Mouse (Mus musculus): ENCODE data around the gene Nfx1.
A peak's percentile ranks its signal among the peaks of the same experiment; 100 is the strongest.
"Not testable (repeated sequence)": the region's sequence is repeated elsewhere in the genome, so short reads cannot be mapped to it uniquely, and the experiment has no call there.

The Nfx1 gene

GRCm38 (mm10) chr4:40970842-40971701, at the start of gene Nfx1:
Gene Nfx1 (plus strand): TSS chr4:40970906.
- peak; percentile 89 for DNase-seq (ENCODE audit: low spot score)

- no peak for DNase-seq (ENCODE audit: low spot score)
Observed at GRCm38 (mm10) chr4:40921288-40921687, 49.4 kb upstream of the Nfx1 start.

- no peak for DNase-seq (ENCODE audit: low spot score)
Observed at GRCm38 (mm10) chr4:40923087-40923651, 47.5 kb upstream of the Nfx1 start.

GRCm38 (mm10) chr4:40925568-40925967, 45.1 kb upstream of the Nfx1 start:
- DNase-seq (ENCODE audit: low spot score) = no peak

GRCm38 (mm10) chr4:40929046-40929445, 41.7 kb upstream of the Nfx1 start:
- DNase-seq (ENCODE audit: low spot score) = no peak

- no peak for DNase-seq (ENCODE audit: low spot score)
Observed at GRCm38 (mm10) chr4:40933694-40934093, 37.0 kb upstream of the Nfx1 start.

- not testable (repeated sequence) for DNase-seq (ENCODE audit: low spot score)
Observed at GRCm38 (mm10) chr4:40934369-40934768, 36.3 kb upstream of the Nfx1 start.

- peak; percentile 21 for DNase-seq (ENCODE audit: low spot score)
Observed at GRCm38 (mm10) chr4:40936175-40936839, 34.4 kb upstream of the Nfx1 start.

- no peak for DNase-seq (ENCODE audit: low spot score)
Observed at GRCm38 (mm10) chr4:40938793-40939192, 31.9 kb upstream of the Nfx1 start.

- no peak for DNase-seq (ENCODE audit: low spot score)
Observed at GRCm38 (mm10) chr4:40943651-40944050, 27.1 kb upstream of the Nfx1 start.

- no peak for DNase-seq (ENCODE audit: low spot score)
Observed at GRCm38 (mm10) chr4:40946516-40947121, 24.1 kb upstream of the Nfx1 start.

- DNase-seq (ENCODE audit: low spot score) = no peak
Observed at GRCm38 (mm10) chr4:40947565-40948159, 23.0 kb upstream of the Nfx1 start.

GRCm38 (mm10) chr4:40948160-40948708, 22.5 kb upstream of the Nfx1 start, which contains the start of the genes Bag1 and Chmp5:
Gene Bag1 (minus strand): TSS chr4:40948294.
Gene Chmp5 (plus strand): TSS chr4:40948407.
- peak; percentile 94 for DNase-seq (ENCODE audit: low spot score)

- DNase-seq (ENCODE audit: low spot score) = no peak
Observed at GRCm38 (mm10) chr4:40953521-40953920, 17.2 kb upstream of the Nfx1 start.

GRCm38 (mm10) chr4:40955942-40956341, 14.8 kb upstream of the Nfx1 start:
- no peak for DNase-seq (ENCODE audit: low spot score)

GRCm38 (mm10) chr4:40963536-40963935, 7.2 kb upstream of the Nfx1 start:
- no peak for DNase-seq (ENCODE audit: low spot score)

GRCm38 (mm10) chr4:40969161-40969560, 1.5 kb upstream of the Nfx1 start:
- DNase-seq (ENCODE audit: low spot score) = no peak

- no peak for DNase-seq (ENCODE audit: low spot score)
Observed at GRCm38 (mm10) chr4:40969781-40970591, 720 bp upstream of the Nfx1 start.

- DNase-seq (ENCODE audit: low spot score) = no peak
Observed at GRCm38 (mm10) chr4:40970592-40970841, 189 bp upstream of the Nfx1 start.

GRCm38 (mm10) chr4:40971744-40972143, 1.0 kb downstream of the Nfx1 start:
- no peak for DNase-seq (ENCODE audit: low spot score)

GRCm38 (mm10) chr4:40974011-40974410, 3.3 kb downstream of the Nfx1 start:
- no peak for DNase-seq (ENCODE audit: low spot score)
